Mouse (Mus musculus): Measurements from ENCODE around the gene Dync1i1.

GRCm38 (mm10) chr6:5859630-5860029 lies 134.2 kb downstream of the Dync1i1 start:
- TF ChIP-seq CTCF (IDR thresholded peaks at IDR 0.05; ENCODE audit: low read depth, low read length), result no peak
- no peak for TF ChIP-seq POLR2A (IDR thresholded peaks at IDR 0.05; ENCODE audit: borderline replicate concordance, low read depth, low read length)

Data from bone marrow macrophage, adult 2 months (primary cell).